Mouse (Mus musculus) ZHBTc4 (cell line): ENCODE data around the gene Gm9508.

Experiments used
- DNase-seq: peaks from one replicate; pipeline ENCODE4 v3.0.0-alpha.2; 2011; ENCODE audit warnings: low read depth, low spot score

Gene Gm9508

DNA sequence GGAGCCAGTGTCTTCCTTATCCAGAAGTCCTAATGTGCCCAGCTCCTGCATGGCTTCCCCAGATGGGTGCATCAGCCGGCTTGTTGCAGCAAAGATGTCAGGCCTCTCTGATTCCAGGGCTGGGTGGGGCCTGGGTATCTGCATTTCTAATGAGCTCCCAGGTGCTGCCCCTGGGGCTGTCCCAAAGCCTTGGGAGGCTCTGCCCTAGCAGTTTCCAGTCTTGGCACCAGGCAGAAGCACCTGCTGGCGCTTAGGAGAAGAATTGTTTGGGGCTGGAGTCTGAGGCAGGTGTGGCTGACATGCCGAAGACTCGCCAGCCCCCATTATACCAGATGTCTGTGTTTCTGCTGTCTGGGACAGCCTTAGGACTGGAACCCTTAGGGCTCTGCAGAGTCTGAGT lies 26.3 kb downstream of the Gm9508 start:
- no peak for DNase-seq

DNA sequence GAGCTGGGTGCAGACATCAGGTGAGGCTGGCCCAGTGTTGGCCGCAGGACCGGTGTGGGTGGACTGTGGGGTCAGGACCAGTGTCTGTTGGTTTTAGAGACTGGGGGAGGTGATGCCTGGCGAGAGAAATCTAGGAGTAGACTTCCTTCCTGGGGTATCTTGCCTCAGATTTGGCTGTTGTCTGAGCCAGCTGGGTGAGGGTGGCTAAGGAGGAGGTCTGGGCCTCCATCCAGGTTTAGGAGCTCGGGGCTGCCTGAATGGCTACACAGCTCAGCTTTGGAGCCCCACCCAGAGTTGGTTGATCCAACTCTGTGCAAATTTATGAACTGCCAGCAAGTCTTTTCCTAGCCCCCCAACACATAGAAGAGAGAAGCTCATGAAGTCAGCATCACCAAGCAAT lies 29.6 kb downstream of the Gm9508 start:
- no peak for DNase-seq

DNA sequence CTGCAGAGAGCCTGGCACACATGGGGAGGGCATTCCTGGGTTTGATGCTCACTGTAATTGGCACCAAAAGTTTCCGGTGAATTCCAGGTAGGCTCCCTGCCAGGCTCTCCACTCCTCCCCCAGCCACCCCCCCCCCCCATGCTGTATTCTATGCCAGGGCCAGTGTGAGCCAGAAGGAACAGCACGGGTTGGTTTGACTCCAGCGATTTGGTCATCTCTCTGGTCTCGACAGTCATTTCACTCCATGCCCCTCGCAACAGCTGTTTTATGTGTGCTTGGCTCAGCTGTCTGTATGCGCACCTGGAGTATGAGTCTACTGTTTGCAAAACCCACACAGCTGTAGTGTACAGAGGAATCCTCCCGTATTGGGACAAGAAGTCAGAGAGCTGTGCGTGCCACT lies 30.7 kb downstream of the Gm9508 start:
- no peak for DNase-seq

DNA sequence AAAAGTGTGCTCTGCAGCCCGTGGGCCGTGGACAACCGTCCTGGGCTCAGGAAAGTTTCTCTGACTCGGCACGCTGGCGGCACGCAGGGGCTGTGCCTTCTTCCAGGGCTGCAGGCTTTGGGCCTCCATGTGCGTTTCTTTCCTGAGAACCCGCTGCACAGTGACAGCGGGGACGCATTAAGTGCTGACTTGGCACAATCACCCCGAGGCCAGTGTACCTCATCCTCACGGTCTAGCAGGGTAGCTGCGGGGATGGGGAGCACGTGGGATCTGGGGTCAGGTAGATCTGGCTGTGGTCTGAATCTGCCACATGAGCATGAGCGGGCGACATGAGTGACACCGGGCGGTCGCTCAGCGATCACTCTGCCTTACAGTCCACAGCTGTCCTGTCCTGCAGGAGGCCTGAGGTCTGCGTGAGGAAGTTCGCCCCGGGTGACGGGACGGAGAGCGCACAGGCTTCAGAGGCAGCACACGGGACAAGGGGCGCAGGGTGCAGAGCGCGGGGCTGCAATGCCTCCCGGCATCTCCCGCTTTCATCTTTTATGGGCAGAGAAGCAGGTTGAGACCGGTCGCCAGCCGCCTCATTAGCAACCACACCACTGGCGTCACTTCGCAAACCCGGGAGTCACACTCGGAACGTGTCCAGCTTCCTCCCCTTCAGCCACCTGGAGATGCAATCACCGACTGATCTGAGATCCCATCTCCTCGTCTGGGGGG lies 32.9 kb downstream of the Gm9508 start:
- DNase-seq, result peak; percentile 61

DNA sequence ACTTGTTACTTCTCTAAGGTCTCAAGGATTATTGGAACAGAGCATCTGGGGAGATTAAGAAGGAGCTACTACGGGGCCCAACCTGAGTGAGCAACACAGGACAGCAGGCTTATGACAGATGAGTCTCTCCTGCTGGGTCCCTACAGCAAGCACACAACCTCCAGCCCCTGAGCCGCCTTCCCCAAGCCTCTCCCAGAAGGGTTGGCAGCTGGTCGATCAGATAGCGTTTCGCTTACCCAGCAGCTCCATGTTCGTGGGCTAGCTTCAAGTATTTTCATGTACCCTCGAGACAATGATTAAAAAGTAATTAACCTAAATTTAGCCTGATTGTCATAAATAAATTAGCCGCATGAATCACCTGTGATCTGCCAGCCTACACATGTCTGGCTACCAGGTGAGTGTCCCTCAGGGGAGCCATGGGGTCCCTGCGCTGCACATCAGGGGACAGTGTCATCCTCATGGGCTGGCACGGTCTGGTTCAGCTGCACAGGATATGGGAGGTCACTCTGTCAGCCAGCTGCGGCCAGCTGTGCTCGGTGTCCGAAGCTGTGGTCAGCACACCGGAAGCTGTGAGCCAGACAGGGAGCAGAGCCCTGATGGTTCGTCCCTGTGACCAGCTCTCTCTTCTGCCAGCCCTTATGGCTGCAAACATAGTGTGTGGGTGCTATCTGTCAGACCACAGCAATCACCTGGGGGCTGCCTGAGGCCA lies 38.6 kb downstream of the Gm9508 start:
- DNase-seq, result no peak

DNA sequence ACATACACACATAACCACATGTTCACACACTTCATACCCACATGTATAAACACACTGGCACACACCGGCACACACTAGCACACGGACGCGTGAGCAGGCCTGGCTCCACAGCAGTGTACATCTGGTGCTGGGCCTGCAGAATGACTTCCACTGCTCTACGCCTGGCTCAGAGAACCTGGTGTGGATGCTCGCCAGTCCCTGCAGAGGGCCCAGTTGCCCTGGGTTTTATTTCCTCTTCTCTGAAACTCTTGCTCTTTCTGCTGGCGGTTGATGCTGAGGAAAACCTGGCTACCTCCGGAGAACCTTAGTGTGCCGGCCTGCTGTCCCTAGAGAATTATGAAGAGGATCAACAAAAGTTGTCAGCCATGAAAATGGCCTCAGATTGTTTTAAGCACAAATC lies 45.0 kb downstream of the Gm9508 start:
- no peak for DNase-seq

DNA sequence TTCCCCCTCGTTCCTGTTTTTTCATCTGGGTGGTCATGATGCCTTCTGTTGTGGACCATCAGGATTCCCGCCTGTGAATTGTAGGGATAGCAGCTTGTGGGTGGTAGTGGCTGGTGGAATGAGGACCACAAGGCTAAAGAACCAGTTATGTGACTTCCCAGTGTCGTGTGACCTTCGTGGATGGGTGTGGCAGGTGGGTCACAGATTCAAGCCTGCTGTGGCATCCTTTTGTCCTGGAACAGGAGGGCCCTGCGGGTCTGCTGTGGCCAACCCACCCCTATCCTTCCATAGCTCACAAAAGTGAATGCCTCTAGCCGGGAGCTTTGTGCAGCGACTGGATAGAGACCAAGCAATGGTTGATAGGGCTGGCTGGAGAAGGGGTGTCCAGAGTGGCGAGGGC lies 49.1 kb downstream of the Gm9508 start:
- peak; percentile 56 for DNase-seq

DNA sequence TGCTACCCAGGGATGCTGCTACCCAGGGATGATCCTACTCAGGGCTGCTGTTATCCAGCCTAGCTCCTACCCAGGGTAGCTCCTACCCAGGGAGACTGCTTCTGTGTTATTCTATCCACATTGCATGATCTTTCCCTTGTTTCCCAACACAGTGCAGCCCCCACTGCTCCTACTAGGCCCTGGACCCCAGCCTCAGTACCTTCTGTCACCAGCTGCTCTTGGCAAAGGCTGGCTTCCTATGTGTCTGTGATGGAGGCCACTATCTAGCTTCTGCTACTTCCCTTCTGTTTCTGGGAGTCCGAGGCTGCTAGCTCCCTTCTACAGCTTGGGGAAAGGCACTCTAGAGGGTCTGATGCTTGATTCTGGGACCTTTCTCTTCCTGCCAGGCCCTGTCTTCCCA lies 49.6 kb downstream of the Gm9508 start:
- DNase-seq, result no peak
